Mouse (Mus musculus) fat pad, adult 2 months (tissue): ENCODE data around the gene Gm49673.
"Not testable (repeated sequence)": the region's sequence is repeated elsewhere in the genome, so short reads cannot be mapped to it uniquely, and the experiment has no call there.

Experiments
- DNase-seq: peaks from one replicate; pipeline ENCODE4 v3.0.0-alpha.2; 2011; ENCODE audit warnings: low read depth, low spot score; ENCODE audit errors: extremely low read depth

The Gm49673 gene

DNA sequence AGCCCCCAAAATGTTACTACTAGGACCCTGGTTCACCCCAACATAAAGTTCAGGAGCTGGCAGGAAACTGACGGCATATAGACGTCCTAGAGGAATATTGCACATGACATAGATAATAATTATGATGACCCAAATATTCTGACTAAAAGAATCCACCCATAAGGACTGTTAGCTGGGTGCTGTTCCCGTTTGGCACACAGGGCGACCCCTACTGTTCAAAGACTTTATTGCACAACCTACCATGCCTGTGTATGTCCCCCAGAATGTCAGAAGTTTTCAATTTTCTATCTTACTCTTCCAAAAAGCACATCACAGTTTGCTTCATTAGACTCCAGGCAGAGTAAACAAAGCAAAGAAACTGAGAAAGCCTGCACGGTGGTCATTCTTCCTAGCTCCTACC, 101.4 kb downstream of the Gm49673 start:
- DNase-seq = not testable (repeated sequence)

GRCm38 (mm10) chr17:8041197-8041596, 106.4 kb downstream of the Gm49673 start:
- not testable (repeated sequence) for DNase-seq

DNA sequence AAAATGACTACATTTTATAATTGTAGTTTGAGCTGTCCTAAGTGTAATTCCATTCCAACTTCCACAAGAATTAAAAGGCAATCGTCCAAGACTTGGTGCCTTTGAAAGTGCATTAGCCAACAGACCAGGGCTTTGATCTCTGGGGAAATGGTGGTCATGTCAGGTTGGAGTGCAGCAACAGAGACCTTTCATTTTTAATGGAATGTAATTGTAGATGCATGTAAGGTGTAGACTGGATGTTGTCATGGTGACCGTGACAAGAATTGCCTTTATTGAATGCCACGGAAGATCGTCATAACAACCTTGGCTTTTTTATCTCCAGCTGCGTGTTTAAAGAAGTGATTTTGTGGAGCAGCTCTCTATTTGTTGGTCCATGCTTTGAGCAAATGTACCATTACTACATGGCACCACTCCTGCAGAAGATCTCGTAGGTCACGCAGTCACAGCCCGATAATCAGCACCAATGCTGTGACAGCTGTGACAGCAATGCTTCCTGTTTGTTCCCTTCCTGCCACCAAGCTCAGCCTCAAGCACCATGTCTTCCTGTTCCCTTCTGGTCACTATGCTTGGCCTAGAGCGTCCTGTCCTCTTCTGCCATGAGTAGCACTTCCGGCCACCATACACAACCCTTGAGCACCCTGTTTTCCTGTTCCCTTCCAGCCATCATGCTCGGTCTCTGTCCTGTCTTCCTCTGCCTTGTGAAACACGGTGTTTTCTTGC, 107.5 kb downstream of the Gm49673 start:
- DNase-seq = not testable (repeated sequence)

- not testable (repeated sequence) for DNase-seq
Observed at GRCm38 (mm10) chr17:8036976-8037375, 110.6 kb downstream of the Gm49673 start.
